Mouse (Mus musculus): ENCODE measurements at regions not wholly inside any gene's neighbourhood (a gene's known extent, or its start where the extent isn't known, plus 50 kb on each side); places are given as distances from the start of the nearest gene placed in this dataset.

DNA sequence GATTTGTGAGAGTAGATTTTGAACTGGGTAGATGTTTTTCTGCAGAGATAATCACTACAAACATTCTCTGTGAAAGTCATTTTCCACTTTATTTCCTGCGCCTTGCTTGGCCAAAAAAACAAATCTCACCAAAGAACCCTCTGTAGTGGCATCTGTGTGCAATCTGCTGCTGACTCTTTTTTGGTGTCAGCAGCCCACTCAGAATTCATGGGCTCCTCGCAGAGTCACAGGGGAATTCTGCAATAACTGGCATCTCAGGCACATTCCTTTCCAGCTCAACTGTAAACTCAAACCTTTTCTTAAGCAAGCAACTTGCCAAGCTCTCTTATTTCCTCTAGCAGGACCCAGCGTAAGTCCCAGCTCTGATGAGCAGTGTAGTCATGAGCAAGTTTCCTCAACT is 1340.0 kb upstream of the Lrrc6 start:
- TF ChIP-seq CTCF (IDR thresholded peaks at IDR 0.05; ENCODE audit: insufficient read depth, low read length), result no peak
- TF ChIP-seq POLR2A (IDR thresholded peaks at IDR 0.05; ENCODE audit: borderline replicate concordance, extremely low read depth, low read depth, low read length), result no peak

Measured in lung, adult 2 months (tissue).